Mouse (Mus musculus) fibroblast of lung, adult 2 months (primary cell): ENCODE data around the gene Ephb3.
"Not testable (repeated sequence)": the region's sequence is repeated elsewhere in the genome, so short reads cannot be mapped to it uniquely, and the experiment has no call there.

Source experiments
- DNase-seq: peaks from one replicate; pipeline ENCODE4 v3.0.0-alpha.2; 2011; ENCODE audit warnings: low read depth

Gene Ephb3

GRCm38 (mm10) chr16:21204367-21205092, at the start of gene Ephb3:
TSS of gene Ephb3 (plus strand) at chr16:21204755.
- DNase-seq: peak; percentile 100

GRCm38 (mm10) chr16:21156261-21156660, 48.3 kb upstream of the Ephb3 start:
- DNase-seq: not testable (repeated sequence)

GRCm38 (mm10) chr16:21159226-21159625, 45.3 kb upstream of the Ephb3 start:
- DNase-seq: not testable (repeated sequence)

- DNase-seq: not testable (repeated sequence)
Measured at GRCm38 (mm10) chr16:21163423-21163822, 41.1 kb upstream of the Ephb3 start.

DNA sequence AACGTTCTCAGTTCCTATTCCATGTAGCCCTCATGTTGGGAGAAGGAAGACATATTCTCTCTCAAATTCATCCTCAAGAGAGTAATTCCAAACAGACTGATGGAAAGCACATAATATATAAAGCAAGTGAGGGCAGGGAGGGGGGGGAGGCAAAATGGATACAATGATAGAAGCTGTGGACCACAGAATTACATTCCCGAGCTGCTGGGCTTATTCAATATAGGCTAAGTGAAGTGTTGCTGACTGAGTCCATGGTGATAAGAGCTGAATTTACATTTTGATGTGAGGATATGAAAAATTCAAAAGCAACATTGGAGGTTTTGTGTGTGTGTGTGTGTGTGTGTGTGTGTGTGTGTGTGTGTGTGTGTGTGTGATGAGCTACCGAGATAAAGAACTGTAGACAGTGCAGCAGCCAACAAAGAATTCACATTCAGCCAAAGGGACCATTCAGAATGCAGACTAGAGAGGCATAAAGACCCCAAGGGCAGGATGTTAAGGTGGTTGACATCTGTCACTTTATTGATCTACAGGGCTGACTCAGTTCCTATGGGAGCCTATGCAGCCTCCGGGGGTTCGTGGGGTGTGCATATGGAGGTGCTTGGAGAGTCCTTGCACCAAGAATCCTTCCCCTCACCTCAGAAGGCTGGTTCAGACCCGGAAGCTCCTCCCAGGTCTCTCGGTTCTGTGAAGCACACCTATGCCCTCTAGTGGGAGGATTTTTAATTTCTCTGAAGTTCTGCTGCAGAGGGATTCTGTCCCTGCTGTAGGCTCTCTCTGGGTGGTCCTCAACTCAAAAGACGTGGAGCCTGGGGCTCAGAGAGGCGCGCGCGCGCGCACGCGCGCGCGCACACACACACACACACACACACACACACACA, 39.0 kb upstream of the Ephb3 start:
- not testable (repeated sequence) for DNase-seq

DNA sequence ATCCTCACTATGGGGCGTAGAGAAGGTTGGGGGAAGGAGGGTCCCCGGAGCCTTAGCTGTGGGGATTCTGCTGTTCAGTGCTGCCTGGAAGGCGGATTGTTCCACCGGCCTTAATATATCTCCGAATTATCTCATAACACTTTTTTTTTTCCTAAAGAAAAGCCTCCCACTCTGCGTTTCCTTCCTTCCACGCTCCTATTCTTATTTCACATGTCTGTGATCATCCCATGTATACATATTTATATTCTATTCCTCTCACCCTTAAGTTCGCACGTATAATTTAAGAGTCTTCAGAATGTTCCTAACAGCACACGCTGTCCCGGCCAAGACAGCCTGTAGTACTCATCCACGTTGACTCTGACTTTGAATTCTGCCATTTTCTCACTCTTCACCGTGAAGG, 35.8 kb upstream of the Ephb3 start:
- no peak for DNase-seq

GRCm38 (mm10) chr16:21175236-21175635, 29.3 kb upstream of the Ephb3 start:
- no peak for DNase-seq

DNA sequence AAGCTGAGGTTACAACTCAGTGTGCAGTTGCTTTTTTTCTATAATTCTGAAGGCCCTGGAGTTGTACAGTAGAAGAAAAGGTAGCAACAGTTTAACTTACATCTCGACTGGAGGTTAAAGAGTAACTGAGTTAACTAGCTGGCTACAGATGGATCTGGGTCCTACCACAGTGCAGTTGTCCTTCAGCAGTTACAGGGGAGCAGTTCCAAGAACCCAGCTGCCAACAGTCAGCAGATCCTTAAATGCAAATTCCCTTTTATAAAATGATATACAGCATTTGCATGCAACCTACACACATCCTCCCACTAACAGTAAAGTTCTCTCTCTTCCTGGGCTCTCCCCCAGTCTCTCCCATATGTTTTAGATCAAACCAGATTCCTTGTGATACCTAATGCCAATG, 22.4 kb upstream of the Ephb3 start:
- no peak for DNase-seq

DNA sequence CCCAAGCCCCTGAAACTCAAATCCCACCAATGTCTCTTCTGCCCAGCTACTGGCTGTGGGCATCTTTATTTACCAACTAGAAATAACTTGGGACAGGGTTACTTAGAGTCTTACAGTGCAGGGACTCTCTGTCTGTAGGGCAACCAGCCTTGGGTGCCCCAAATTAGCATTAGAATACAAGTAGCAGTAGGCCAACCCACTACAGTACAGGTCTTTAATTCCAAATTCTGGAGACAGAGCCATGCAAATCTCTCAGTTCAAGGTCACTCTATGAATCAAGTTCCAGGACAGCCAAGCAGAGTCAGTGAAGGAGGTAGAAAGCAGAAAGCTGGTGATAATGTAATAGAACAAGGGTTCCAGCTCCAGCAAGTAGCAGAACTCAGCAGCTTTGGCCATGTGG, 19.9 kb upstream of the Ephb3 start:
- no peak for DNase-seq

GRCm38 (mm10) chr16:21187568-21187967, 17.0 kb upstream of the Ephb3 start:
- DNase-seq: no peak

- no peak for DNase-seq
Measured at GRCm38 (mm10) chr16:21188345-21188744, 16.2 kb upstream of the Ephb3 start.

DNA sequence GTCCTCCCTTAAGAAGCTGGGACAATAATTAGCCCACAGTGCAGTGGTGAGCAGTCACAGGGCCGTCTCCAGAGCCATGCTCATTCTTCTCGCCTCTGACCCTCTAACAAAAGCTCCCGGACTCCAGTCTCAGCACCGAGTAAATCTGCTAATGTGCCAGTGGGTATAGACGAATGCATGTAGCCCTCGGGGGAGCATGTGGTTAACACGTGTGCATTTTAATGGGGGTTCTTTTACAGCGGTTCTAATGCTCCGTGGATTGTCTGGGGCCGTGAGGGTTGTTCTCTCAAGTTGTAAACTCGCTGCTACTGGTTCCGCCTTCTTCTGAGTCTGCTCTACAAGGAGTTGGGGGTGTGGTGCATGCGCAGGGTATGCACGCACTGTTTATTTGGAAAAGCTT, 13.0 kb upstream of the Ephb3 start:
- no peak for DNase-seq

DNA sequence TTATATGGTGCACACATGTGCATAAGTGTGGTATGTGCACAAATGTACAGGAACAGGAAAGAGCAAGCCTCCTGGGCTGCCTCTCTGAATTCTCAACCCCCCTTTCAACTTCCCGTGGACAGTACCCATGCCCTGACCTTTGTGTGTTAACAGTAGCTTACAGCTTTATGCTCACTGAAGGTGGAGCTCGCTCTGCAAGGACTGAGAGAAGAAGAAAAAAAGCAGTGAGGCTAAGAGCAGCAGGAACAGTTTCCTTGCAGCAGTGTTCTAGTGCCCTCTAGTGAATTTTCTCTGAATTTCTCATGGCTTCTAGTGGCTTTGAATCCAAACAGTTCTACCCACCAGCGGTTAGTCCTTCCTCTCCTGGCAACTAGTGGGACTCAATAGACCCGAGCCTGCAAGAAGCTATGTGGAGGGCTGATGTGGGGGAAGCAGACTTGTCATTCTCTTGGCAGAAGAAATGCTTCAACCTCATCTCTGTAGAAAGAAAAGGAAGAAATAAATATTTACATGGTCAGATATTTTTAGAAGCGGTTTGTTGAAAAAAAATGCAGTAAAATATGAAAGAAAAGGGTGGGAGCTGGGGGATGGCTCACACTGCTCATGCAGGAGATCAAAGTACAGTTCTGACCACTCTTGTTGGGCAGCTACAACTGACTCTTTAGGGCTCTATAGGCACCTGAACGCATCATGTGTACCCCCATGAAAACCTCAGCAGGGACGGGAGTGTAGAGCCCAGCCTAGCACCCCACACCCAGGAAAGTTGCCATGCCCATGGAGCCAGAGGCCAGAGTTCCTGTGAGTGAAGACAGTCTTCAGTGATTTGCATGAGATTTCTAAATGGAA, 11.8 kb upstream of the Ephb3 start:
- no peak for DNase-seq

DNA sequence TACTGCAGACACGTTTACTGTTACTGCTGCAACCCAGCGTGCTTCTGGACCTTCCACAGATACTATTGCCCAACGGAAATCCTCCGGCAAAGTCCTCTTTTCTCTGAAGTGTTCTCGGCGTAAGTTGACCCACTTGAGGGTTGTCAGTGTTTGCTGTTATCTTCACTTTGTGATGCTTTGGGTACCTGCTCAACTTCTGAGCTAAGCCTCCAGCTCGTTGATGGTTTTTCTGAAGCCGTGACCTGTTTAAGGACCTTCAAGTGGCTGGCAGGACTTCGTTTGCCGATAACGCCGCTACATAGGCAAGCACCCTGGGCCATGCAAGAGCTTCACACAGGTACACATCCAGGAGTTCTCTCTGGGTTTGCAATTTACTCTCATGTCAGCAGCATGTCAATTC, 10.4 kb upstream of the Ephb3 start:
- DNase-seq: no peak

GRCm38 (mm10) chr16:21195260-21195866, 9.2 kb upstream of the Ephb3 start:
- no peak for DNase-seq

DNA sequence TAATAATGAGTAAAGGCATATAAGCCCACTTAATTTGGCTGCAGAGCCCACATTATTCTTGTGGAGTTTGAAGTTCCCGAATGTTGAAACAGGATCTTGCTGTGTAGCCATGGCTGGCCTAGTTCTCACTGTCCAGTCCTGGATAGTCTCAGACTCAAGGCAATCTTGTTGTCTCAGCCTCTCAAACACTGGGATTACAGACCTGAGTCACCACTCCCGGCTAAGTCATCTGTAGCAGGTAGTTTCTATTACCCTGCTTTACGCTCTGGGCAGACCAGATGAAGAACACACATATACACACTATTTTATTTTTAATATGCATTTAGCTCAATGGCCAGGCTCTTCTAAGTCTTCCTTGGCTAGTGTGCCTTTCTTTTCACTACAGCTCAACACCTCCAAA, 8.0 kb upstream of the Ephb3 start:
- no peak for DNase-seq

DNA sequence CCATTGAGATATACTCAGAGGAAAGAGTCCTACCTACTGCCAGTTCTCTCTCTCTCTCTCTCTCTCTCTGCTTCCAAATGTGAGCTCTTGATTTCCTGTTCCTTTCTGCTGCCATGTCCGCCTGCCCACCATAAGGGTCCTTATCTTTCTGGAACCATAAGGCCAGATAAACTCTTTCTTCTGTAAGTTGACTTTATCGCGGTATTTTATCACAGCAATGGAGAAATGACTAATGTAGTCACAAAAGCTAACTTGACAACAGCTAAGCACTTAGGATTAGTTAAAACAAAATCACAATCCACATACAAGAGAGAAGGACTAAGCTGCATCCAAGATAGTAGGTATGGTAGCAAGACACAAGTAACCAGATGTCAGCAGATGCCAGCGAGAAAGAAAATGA, 7.0 kb upstream of the Ephb3 start:
- DNase-seq: no peak

- no peak for DNase-seq
Measured at GRCm38 (mm10) chr16:21198006-21198405, 6.5 kb upstream of the Ephb3 start.

GRCm38 (mm10) chr16:21198529-21198928, 6.0 kb upstream of the Ephb3 start:
- no peak for DNase-seq

DNA sequence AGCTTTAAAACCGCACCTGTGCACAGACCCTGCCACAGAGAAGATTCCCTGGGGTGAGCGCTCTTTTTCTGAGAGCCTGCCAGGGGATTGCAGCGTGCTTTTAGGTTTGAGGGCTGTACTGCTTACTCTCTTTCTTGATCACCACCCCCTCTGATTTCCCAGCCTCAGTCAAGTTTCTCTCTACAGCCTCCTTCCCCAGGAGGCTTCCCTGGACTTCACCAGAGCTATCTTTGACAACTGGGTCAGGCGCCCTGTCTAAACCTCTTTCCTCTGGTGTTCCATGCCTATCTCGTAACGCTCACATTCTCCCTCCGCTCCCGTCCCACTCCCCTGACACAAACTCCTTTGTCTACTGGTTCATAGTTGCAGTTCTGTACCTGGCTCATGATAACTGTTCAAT, 5.1 kb upstream of the Ephb3 start:
- DNase-seq: no peak

DNA sequence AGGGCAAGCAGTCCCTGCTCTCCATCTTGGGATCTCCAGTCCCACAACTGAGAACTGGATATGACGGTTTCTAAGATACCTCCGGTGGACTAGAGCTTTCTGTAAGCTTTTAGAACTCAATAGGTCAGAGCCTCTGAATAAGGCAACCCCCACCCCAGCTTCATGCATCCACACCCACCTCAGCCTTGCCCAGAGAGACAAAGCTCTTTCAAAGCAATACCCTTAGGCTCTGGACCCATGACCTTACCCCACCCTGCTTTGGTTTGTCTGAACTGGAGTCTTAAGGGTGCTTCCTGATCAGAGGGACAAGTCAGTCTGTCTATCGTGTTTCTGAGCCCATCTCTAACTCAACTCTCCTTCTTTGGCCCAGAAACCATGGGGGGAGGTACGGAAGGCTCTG, 1.8 kb upstream of the Ephb3 start:
- DNase-seq: no peak
